Mouse (Mus musculus) liver, adult (tissue): Measurements from ENCODE around the gene Havcr1.

Experiments
- GATA4 ChIP-seq: IDR thresholded peaks from 2 replicates; pipeline ENCODE4 v1.6.1; 2014; ENCODE audit warnings: mild to moderate bottlenecking, low read length; ENCODE audit not compliant: insufficient replicate concordance

Gene Havcr1

GRCm38 (mm10) chr11:46779811-46780210 is 44.9 kb downstream of the Havcr1 start:
- no peak for TF ChIP-seq GATA4

- TF ChIP-seq GATA4, result no peak
Observed at GRCm38 (mm10) chr11:46804440-46804839, 69.6 kb downstream of the Havcr1 start.

GRCm38 (mm10) chr11:46810511-46810910 is 75.6 kb downstream of the Havcr1 start, which contains the start of gene Timd4:
Gene Timd4, plus strand, starts transcription at chr11:46810800.
- TF ChIP-seq GATA4, result no peak

- no peak for TF ChIP-seq GATA4
Observed at GRCm38 (mm10) chr11:46817692-46818091, 82.8 kb downstream of the Havcr1 start.

GRCm38 (mm10) chr11:46819930-46820329 is 85.0 kb downstream of the Havcr1 start:
- no peak for TF ChIP-seq GATA4
